Mouse (Mus musculus): ENCODE measurements around the gene Arid5b.

- TF ChIP-seq CTCF (IDR thresholded peaks at IDR 0.05; ENCODE audit: low read depth), result no peak
- TF ChIP-seq EP300 (IDR thresholded peaks at IDR 0.05; ENCODE audit: low read depth), result no peak
Observed at GRCm38 (mm10) chr10:68067961-68068360, 210.6 kb downstream of the Arid5b start.

Measured in liver, embryonic 14.5 days (tissue).